In the genomic region with DNA sequence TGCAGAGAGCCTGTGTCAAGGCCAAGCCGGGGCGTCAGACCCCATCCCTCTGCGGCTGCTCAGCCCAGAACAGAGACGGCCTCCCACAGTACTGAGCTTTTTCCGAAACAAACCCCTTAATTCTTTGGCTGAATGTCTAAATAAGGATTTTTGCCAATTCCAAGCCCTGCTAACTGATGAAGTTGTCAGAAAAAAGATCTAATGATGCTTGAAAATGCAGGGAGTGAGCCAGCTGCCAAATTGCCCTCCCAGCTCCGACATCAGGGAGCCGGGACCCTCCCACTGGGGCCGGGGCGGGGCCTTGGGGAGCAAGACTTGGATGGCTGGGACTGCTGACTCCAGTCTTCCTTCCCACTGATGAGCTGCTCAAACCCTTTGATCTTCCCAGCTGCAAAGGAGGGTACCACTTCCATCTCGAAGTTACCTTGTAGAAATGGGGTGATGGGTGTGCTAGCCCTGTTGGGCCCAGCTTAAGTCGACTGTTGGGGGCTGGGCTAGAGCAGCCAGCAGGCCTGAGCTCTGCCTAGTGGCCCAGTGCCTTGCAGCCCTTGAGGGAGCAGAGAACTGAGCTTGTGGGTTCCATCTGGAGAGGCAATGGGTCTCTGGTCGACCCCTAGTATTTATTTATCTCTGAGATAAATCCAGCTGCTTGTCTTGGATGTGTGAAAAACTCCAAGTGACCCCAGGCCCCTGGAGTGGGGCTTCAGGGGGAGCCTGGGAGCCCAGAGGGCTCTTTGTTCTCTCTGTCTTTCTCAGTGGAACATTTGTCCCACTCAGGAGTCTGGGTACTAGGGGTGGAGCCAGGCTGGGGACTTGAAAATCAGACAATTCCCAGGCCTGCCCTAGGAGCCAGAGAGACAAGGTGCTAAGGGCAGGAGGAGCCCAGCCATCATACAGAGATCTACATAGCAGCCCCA, we compare ENCODE assay signal across 8 mouse cellular contexts. TPM values are rescaled to one million over a fixed set of nuclear protein-coding genes. Genes with fewer than 3 reads are reported as not detected.
DNase-seq lines count a peak whose midpoint lies in the region; TF ChIP-seq lines count a peak whose summit lies in the region.
"Had no signal": no experiment of that assay in that cellular context is flagged by ENCODE, and none has a peak within 500 bp of the region (broad histone marks: within the 10 kb centered on the region; RNA-seq: fewer than 3 reads in every experiment).

No protein-coding gene starts in this region.

- H3K36me3 ChIP-seq in kidney, adult 2 months (ENCODE audit: control insufficient read depth, insufficient read depth, low read length) = no peaks in the 10 kb centered on the region

- H3K4me3 ChIP-seq in kidney, adult 2 months (ENCODE audit: insufficient read depth, low read depth, low read length) = no peak overlapping the region

- no peaks in the 10 kb centered on the region for H3K4me1 ChIP-seq in kidney, adult 2 months (ENCODE audit: control insufficient read depth, insufficient read depth, low read length)

- TF ChIP-seq CTCF in kidney, adult 2 months (conservative IDR thresholded peaks at IDR 0.05; ENCODE audit: insufficient read depth, insufficient read length, low read depth, low read length) = no peak

- WGBS in kidney, adult 2 months = 27% methylated on average over 12 of the region's 12 CpGs

- DNase-seq in kidney, postnatal 10 days = peak; percentile 78
- DNase-seq in kidney, adult 2 months = no peak
- DNase-seq in embryo, embryonic 11 days = peak; percentile 53
- DNase-seq in frontal cortex, postnatal 36 days (ENCODE audit: low spot score in 2 of 2) = peak; percentile 12 to 13
- DNase-seq in lung, postnatal 14 days = peak; percentile 70
- no peak for DNase-seq in left cerebral cortex, adult 11 months (ENCODE audit: low spot score)
- DNase-seq in MN1 (ENCODE audit: low spot score) = no peak

- no peak overlapping the region for H3K27ac ChIP-seq in kidney, adult 2 months (ENCODE audit: insufficient read depth, low read depth, low read length)

- TF ChIP-seq POLR2A in kidney, adult 2 months (IDR thresholded peaks at IDR 0.05; ENCODE audit: low read depth, low read length) = no peak

- H3K27me3 ChIP-seq in kidney, adult 2 months (replicated peaks; ENCODE audit: control insufficient read depth, insufficient read depth, low read length) = no peaks in the 10 kb centered on the region

RNA-seq across cellular contexts. Expression of gene Cib4, which starts 19.5 kb away (rescaled TPM):
- not detected in 2 replicates for polyA plus RNA-seq in kidney, adult 2 months (2012; rRNA removed)
- polyA plus RNA-seq: spleen, adult 2 months had no signal

Comparison
In these comparisons a context has a peak if more than half of its experiments do, and no peak if none do; other contexts are left out.
1. DNase-seq: peak in kidney, postnatal 10 days (single experiment), embryo, embryonic 11 days (single experiment), frontal cortex, postnatal 36 days (2 of 2) and lung, postnatal 14 days (single experiment); none in kidney, adult 2 months (single experiment), left cerebral cortex, adult 11 months (single experiment) and MN1 (single experiment).